Mouse (Mus musculus) MEL (cell line): ENCODE data around the gene Nt5c2.

ENCODE experiments used
- CHD1 ChIP-seq: IDR thresholded peaks from 2 replicates; pipeline ENCODE4 v1.6.1; 2012; ENCODE audit warnings: low read depth, mild to moderate bottlenecking, inconsistent platforms, low read length, improper control_type of control experiment
- CHD2 ChIP-seq: IDR thresholded peaks from 2 replicates; pipeline ENCODE4 v1.6.1; 2011; ENCODE audit warnings: low read length, improper control_type of control experiment
- CTCF ChIP-seq, 3 experiments: IDR thresholded peaks in 2 of 3; conservative IDR thresholded peaks in 1 of 3; 2 replicates each; pipeline ENCODE4 v1.5.1; 2011 to 2012; ENCODE audit warnings: low read length in 3 of 3, low read depth in 2 of 3, mild to moderate bottlenecking in 2 of 3, improper control_type of control experiment in 1 of 3, inconsistent platforms in 1 of 3, mixed read lengths in 1 of 3, moderate library complexity in 1 of 3; ENCODE audit not compliant: control insufficient read depth in 1 of 3, insufficient read depth in 1 of 3, poor library complexity in 1 of 3, severe bottlenecking in 1 of 3
- E2F4 ChIP-seq: IDR thresholded peaks from 2 replicates; pipeline ENCODE4 v1.6.1; 2011; ENCODE audit warnings: low read depth, low read length, improper control_type of control experiment, borderline replicate concordance
- ELF1 ChIP-seq: IDR thresholded peaks from 2 replicates; pipeline ENCODE4 v1.6.1; 2014; ENCODE audit warnings: low read depth, mild to moderate bottlenecking, inconsistent platforms, low read length, improper control_type of control experiment, moderate library complexity
- EP300 ChIP-seq, 2 experiments: IDR thresholded peaks; 2 replicates each; pipeline ENCODE4 v1.6.1; 2011; ENCODE audit warnings: improper control_type of control experiment in 2 of 2, low read length in 2 of 2, low read depth in 1 of 2, mild to moderate bottlenecking in 1 of 2
- ETS1 ChIP-seq: IDR thresholded peaks from 2 replicates; pipeline ENCODE4 v1.6.1; 2012; ENCODE audit warnings: low read depth, mild to moderate bottlenecking, inconsistent platforms, low read length, improper control_type of control experiment, moderate library complexity
- GATA1 ChIP-seq: IDR thresholded peaks from 2 replicates; pipeline ENCODE4 v1.6.1; 2011; ENCODE audit warnings: low read depth, low read length, improper control_type of control experiment
- MEF2A ChIP-seq: IDR thresholded peaks from 2 replicates; pipeline ENCODE4 v1.6.1; 2014; ENCODE audit warnings: low read depth, mild to moderate bottlenecking, inconsistent platforms, low read length, improper control_type of control experiment; ENCODE audit not compliant: poor library complexity, insufficient replicate concordance, severe bottlenecking; ENCODE audit errors: extremely low read depth
- MXI1 ChIP-seq: IDR thresholded peaks from 2 replicates; pipeline ENCODE4 v1.6.1; 2011; ENCODE audit warnings: mild to moderate bottlenecking, low read depth, low read length, improper control_type of control experiment
- NRF1 ChIP-seq: IDR thresholded peaks from 2 replicates; pipeline ENCODE4 v1.6.1; 2014; ENCODE audit warnings: low read depth, mild to moderate bottlenecking, inconsistent platforms, low read length, improper control_type of control experiment, moderate library complexity; ENCODE audit not compliant: poor library complexity, insufficient read depth, severe bottlenecking
- POLR2A ChIP-seq, 2 experiments: IDR thresholded peaks; 2 replicates each; pipeline ENCODE4 v1.6.1; 2011 to 2012; ENCODE audit warnings: low read length in 2 of 2, mild to moderate bottlenecking in 2 of 2, control low read depth in 1 of 2, improper control_type of control experiment in 1 of 2, low read depth in 1 of 2, moderate library complexity in 1 of 2; ENCODE audit not compliant: control insufficient read depth in 1 of 2, insufficient read depth in 1 of 2, poor library complexity in 1 of 2
- RAD21 ChIP-seq: IDR thresholded peaks from 2 replicates; pipeline ENCODE4 v1.6.1; 2011; ENCODE audit warnings: mild to moderate bottlenecking, low read depth, low read length, improper control_type of control experiment
- TCF12 ChIP-seq: IDR thresholded peaks from 2 replicates; pipeline ENCODE4 v1.6.1; 2014; ENCODE audit warnings: low read depth, mild to moderate bottlenecking, inconsistent platforms, low read length, improper control_type of control experiment, moderate library complexity

DNA sequence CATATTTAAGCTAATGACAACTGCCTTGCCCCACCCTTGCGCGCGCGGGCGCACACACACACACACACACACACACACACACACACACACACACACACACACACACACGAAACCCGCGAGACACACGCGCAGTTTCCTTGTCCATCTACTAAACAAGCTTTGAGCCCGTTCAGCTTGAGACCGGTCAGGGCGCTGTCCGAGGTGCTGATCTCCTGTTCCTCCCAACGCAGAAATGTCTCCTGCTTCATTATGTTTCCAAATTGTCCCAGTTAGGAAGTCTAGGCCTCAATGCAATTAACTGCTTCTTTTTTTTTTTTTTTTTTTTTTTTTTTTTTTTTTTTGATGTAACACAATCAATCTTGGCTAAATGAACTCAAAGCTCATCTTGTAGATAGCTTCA lies 1.5 kb upstream of the Nt5c2 start:
- no peak for TF ChIP-seq MEF2A
- TF ChIP-seq GATA1: no peak
- TF ChIP-seq TCF12: no peak
- no peak for TF ChIP-seq ETS1
- no peak for TF ChIP-seq NRF1
- TF ChIP-seq CHD2: no peak
- TF ChIP-seq POLR2A (IDR thresholded peaks at IDR 0.05; ENCODE audit: control insufficient read depth in 1 of 2, insufficient read depth in 1 of 2, low read depth in 1 of 2, low read length in 2 of 2, poor library complexity in 1 of 2): no peak
- TF ChIP-seq CTCF (IDR thresholded peaks at IDR 0.05 in 2 of 3, conservative IDR thresholded peaks at IDR 0.05 in 1 of 3; ENCODE audit: control insufficient read depth in 1 of 3, insufficient read depth in 1 of 3, low read depth in 2 of 3, low read length in 3 of 3, poor library complexity in 1 of 3, severe bottlenecking in 1 of 3): no peak
- no peak for TF ChIP-seq E2F4
- TF ChIP-seq MXI1: peak; percentile 47; the same call in 1 of the 2 replicates
- no peak for TF ChIP-seq CHD1
- no peak for TF ChIP-seq ELF1
- TF ChIP-seq RAD21: no peak
- TF ChIP-seq EP300 (IDR thresholded peaks at IDR 0.05; ENCODE audit: low read depth in 1 of 2, low read length in 2 of 2): no peak
